Mouse (Mus musculus) MEL (cell line): ENCODE data around the gene Snap91.

Source experiments
- CHD2 ChIP-seq: IDR thresholded peaks from 2 replicates; pipeline ENCODE4 v1.6.1; 2011; ENCODE audit warnings: low read length, improper control_type of control experiment
- CTCF ChIP-seq, 3 experiments: IDR thresholded peaks in 2 of 3; conservative IDR thresholded peaks in 1 of 3; 2 replicates each; pipeline ENCODE4 v1.5.1; 2011 to 2012; ENCODE audit warnings: low read length in 3 of 3, low read depth in 2 of 3, mild to moderate bottlenecking in 2 of 3, improper control_type of control experiment in 1 of 3, inconsistent platforms in 1 of 3, mixed read lengths in 1 of 3, moderate library complexity in 1 of 3; ENCODE audit not compliant: control insufficient read depth in 1 of 3, insufficient read depth in 1 of 3, poor library complexity in 1 of 3, severe bottlenecking in 1 of 3
- EP300 ChIP-seq, 2 experiments: IDR thresholded peaks; 2 replicates each; pipeline ENCODE4 v1.6.1; 2011; ENCODE audit warnings: improper control_type of control experiment in 2 of 2, low read length in 2 of 2, low read depth in 1 of 2, mild to moderate bottlenecking in 1 of 2
- KAT2A ChIP-seq: conservative IDR thresholded peaks from 2 replicates; pipeline ENCODE4 v1.6.1; 2012; ENCODE audit warnings: low read depth, low read length, improper control_type of control experiment, inconsistent platforms
- NELFE ChIP-seq: IDR thresholded peaks from 2 replicates; pipeline ENCODE4 v1.6.1; 2011; ENCODE audit warnings: low read depth, low read length, improper control_type of control experiment
- NRF1 ChIP-seq: IDR thresholded peaks from 2 replicates; pipeline ENCODE4 v1.6.1; 2014; ENCODE audit warnings: low read depth, mild to moderate bottlenecking, inconsistent platforms, low read length, improper control_type of control experiment, moderate library complexity; ENCODE audit not compliant: poor library complexity, insufficient read depth, severe bottlenecking
- POLR2A ChIP-seq, 2 experiments: IDR thresholded peaks; 2 replicates each; pipeline ENCODE4 v1.6.1; 2011 to 2012; ENCODE audit warnings: low read length in 2 of 2, mild to moderate bottlenecking in 2 of 2, control low read depth in 1 of 2, improper control_type of control experiment in 1 of 2, low read depth in 1 of 2, moderate library complexity in 1 of 2; ENCODE audit not compliant: control insufficient read depth in 1 of 2, insufficient read depth in 1 of 2, poor library complexity in 1 of 2
- TAL1 ChIP-seq: IDR thresholded peaks from 2 replicates; pipeline ENCODE4 v1.6.1; 2012; ENCODE audit warnings: mild to moderate bottlenecking, inconsistent platforms, low read length, moderate library complexity, mixed read lengths
- TCF12 ChIP-seq: IDR thresholded peaks from 2 replicates; pipeline ENCODE4 v1.6.1; 2014; ENCODE audit warnings: low read depth, mild to moderate bottlenecking, inconsistent platforms, low read length, improper control_type of control experiment, moderate library complexity
- USF1 ChIP-seq: IDR thresholded peaks from 2 replicates; pipeline ENCODE4 v1.6.1; 2014; ENCODE audit warnings: low read depth, mild to moderate bottlenecking, inconsistent platforms, low read length, improper control_type of control experiment, moderate library complexity
- ZKSCAN1 ChIP-seq: IDR thresholded peaks from 2 replicates; pipeline ENCODE4 v1.6.1; 2012; ENCODE audit warnings: low read depth, mild to moderate bottlenecking, inconsistent platforms, low read length, improper control_type of control experiment, moderate library complexity
- ZNF384 ChIP-seq: IDR thresholded peaks from 2 replicates; pipeline ENCODE4 v1.6.1; 2012; ENCODE audit warnings: low read depth, mild to moderate bottlenecking, inconsistent platforms, low read length, improper control_type of control experiment

DNA sequence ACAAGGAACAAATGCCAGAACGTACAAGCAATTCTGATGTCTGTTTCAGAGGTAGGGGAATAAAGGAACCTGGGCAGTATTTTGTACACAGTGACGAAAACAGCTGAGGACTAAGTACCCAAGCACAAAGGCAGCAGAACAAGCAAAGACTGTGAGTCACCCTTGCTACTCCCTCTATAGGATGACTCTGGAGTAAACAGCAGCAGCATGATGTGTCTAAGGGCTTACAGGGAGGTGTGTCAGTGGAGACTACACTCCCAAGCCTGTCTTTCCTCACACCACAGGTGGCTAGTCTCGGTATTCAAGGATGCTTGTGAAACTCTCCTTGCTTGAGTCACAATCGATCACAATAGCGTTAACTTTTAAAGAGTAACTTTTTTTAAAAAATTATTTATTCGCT lies 66.1 kb downstream of the Snap91 start:
- TF ChIP-seq TCF12 (no peak), CTCF (IDR thresholded peaks at IDR 0.05 in 2 of 3, conservative IDR thresholded peaks at IDR 0.05 in 1 of 3; ENCODE audit: control insufficient read depth in 1 of 3, insufficient read depth in 1 of 3, low read depth in 2 of 3, low read length in 3 of 3, poor library complexity in 1 of 3, severe bottlenecking in 1 of 3) (no peak), ZNF384 (no peak), POLR2A (IDR thresholded peaks at IDR 0.05; ENCODE audit: control insufficient read depth in 1 of 2, insufficient read depth in 1 of 2, low read depth in 1 of 2, low read length in 2 of 2, poor library complexity in 1 of 2) (no peak), USF1 (no peak), EP300 (IDR thresholded peaks at IDR 0.05; ENCODE audit: low read depth in 1 of 2, low read length in 2 of 2) (no peak), KAT2A (no peak), ZKSCAN1 (no peak), TAL1 (no peak), NRF1 (no peak), CHD2 (no peak), NELFE (no peak)
